Mouse (Mus musculus): ENCODE data around the gene Ttc39a. TPM values are rescaled to one million over a fixed set of nuclear protein-coding genes. Genes with fewer than 3 reads are reported as not detected.

Ttc39a gene
- polyA plus RNA-seq, 1 experiment = 0.42 TPM

DNA sequence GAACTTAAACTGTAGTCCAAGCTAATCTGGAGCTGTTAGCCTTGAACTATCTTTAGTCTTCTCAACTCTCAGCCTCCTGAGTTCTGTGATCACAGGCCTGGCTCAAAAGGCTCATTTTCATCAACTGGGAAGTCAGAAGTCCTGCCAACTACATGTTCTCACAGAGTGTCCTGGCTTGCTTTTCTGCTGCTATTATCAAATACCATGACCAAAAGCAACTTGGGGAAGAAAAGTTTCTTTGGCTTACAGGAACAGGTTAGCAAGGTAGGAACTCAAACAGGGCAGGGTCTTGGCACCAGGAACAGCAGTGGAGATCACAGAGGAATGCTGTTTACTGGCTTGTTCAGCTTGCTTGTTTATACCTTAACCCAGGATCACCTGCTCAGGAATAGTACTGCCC is 87.2 kb downstream of the Ttc39a start:
- TF ChIP-seq FOSL1 (IDR thresholded peaks at IDR 0.05; ENCODE audit: insufficient read depth, low read length, poor library complexity, severe bottlenecking) (no peak), USF1 (IDR thresholded peaks at IDR 0.05; ENCODE audit: low read depth) (no peak), MAX (IDR thresholded peaks at IDR 0.05) (no peak), MYOD1 (IDR thresholded peaks at IDR 0.05; ENCODE audit: control insufficient read depth, insufficient read length, low read depth) (no peak), MYOG (IDR thresholded peaks at IDR 0.05; ENCODE audit: control insufficient read depth, extremely low read depth, insufficient read length) (no peak), CEBPB (IDR thresholded peaks at IDR 0.05; ENCODE audit: low read depth) (no peak), CTCF (IDR thresholded peaks at IDR 0.05; ENCODE audit: control insufficient read depth, insufficient read depth, insufficient read length) (no peak)
- Histone ChIP-seq H3K36me3 (ENCODE audit: control insufficient read depth, insufficient read depth) (no peaks in the 10 kb centered on the region), H3K79me2 (ENCODE audit: control insufficient read depth, insufficient read depth) (no peaks in the 10 kb centered on the region), H3K79me3 (ENCODE audit: low read depth) (no peaks in the 10 kb centered on the region), H3K4me3 (ENCODE audit: insufficient read depth, poor library complexity, severe bottlenecking) (no peak overlapping the region), H3K27me3 (ENCODE audit: control insufficient read depth, insufficient read depth, insufficient read length) (no peaks in the 10 kb centered on the region), H3ac (ENCODE audit: control insufficient read depth, insufficient read length, low read depth) (no peak overlapping the region)

Other genes with a start within 250 kb of the Ttc39a start
- 27.2 TPM for gene Osbpl9, start 204.4 kb upstream of the Ttc39a start, polyA plus RNA-seq (2012; fragmentation: generic; extraction: Trizol)
- 0.04 TPM for gene Calr4, start 172.1 kb upstream of the Ttc39a start, polyA plus RNA-seq (2012; fragmentation: generic; extraction: Trizol)
- 13.1 TPM for gene Eps15, start 126.4 kb upstream of the Ttc39a start, polyA plus RNA-seq (2012; fragmentation: generic; extraction: Trizol)
- gene Rnf11, start 78.1 kb downstream of the Ttc39a start, polyA plus RNA-seq (2012; fragmentation: generic; extraction: Trizol) = 26.9 TPM
- gene 4930522H14Rik, start 124.7 kb downstream of the Ttc39a start, polyA plus RNA-seq (2012; fragmentation: generic; extraction: Trizol) = not detected

All from C2C12 (cell line).